ENCODE assay signal across 8 mouse cellular contexts in genomic region chr9:119088148-119088801, GRCm38 (mm10). TPM values are rescaled to one million over a fixed set of nuclear protein-coding genes. Genes with fewer than 3 reads are reported as not detected.
DNase-seq lines count a peak whose midpoint lies in the region; ATAC-seq and TF ChIP-seq lines count a peak whose summit lies in the region.

No protein-coding gene starts in this region.

- TF ChIP-seq CTCF in lung, postnatal 0 days (IDR thresholded peaks at IDR 0.05) = no peak
- no peak for TF ChIP-seq CTCF in thymus, adult 2 months (IDR thresholded peaks at IDR 0.05; ENCODE audit: borderline replicate concordance, control insufficient read depth, extremely low read depth, insufficient read depth, low read length, poor library complexity)

- H3K9ac ChIP-seq in hindbrain, embryonic 12.5 days = peak overlapping the region; percentile 24; the same call in 1 of the 2 replicates
- no peak overlapping the region; the same call in 1 of the 2 replicates for H3K9ac ChIP-seq in lung, postnatal 0 days (replicated peaks; ENCODE audit: low read depth)

- peaks cover 12% of the 10 kb centered on the region; the same call in 1 of the 2 replicates for H3K27me3 ChIP-seq in hindbrain, embryonic 12.5 days
- no peaks in the 10 kb centered on the region for H3K27me3 ChIP-seq in lung, postnatal 0 days (replicated peaks; ENCODE audit: insufficient read depth, low read length)
- peaks cover 11% of the 10 kb centered on the region; the same call in 1 of the 2 replicates for H3K27me3 ChIP-seq in thymus, adult 2 months (ENCODE audit: control insufficient read depth, insufficient read depth, low read length)

- peak overlapping the region; percentile 47 for H3K4me2 ChIP-seq in hindbrain, embryonic 12.5 days (replicated peaks)
- H3K4me2 ChIP-seq in lung, postnatal 0 days (replicated peaks; ENCODE audit: low read depth, low read length) = peak overlapping the region; percentile 58

- peak; percentile 63 for DNase-seq in NIH3T3 (ENCODE audit: low read depth)
- DNase-seq in cerebellum, postnatal 10 days = peak; percentile 78 to 79
- peak; percentile 64 to 72 for DNase-seq in frontal cortex, postnatal 14 days (ENCODE audit: low spot score in 2 of 2)
- peak; percentile 80 for DNase-seq in layer of hippocampus, postnatal 10 days (ENCODE audit: low spot score in 2 of 2)
- peak; percentile 98 for DNase-seq in lung, postnatal 0 days (ENCODE audit: low spot score)
- peak; percentile 92 for DNase-seq in ovary, adult 18-20 months (ENCODE audit: low spot score)
- peak; percentile 61 for DNase-seq in thymus, adult 2 months

- WGBS in hindbrain, embryonic 12.5 days = 1% methylated on average over 24 of the region's 24 CpGs
- WGBS in lung, postnatal 0 days = 1% methylated on average over 24 of the region's 24 CpGs
- 3% methylated on average over 24 of the region's 24 CpGs for WGBS in thymus, adult 2 months

- 0 out of 2 replicates have a peak, but pooled peaks cover 3% of the 10 kb centered on the region for H3K36me3 ChIP-seq in hindbrain, embryonic 12.5 days
- H3K36me3 ChIP-seq in lung, postnatal 0 days (ENCODE audit: insufficient read depth, low read length) = no peaks in the 10 kb centered on the region
- no peaks in the 10 kb centered on the region for H3K36me3 ChIP-seq in thymus, adult 2 months (ENCODE audit: control insufficient read depth, insufficient read depth, low read length)

- no peaks in the 10 kb centered on the region for H3K9me3 ChIP-seq in hindbrain, embryonic 12.5 days (replicated peaks)
- H3K9me3 ChIP-seq in lung, postnatal 0 days (ENCODE audit: low read length) = no peaks in the 10 kb centered on the region

- ATAC-seq in hindbrain, embryonic 12.5 days (ENCODE audit: low FRiP score) = peak; percentile 33; the same call in 1 of the 2 replicates
- ATAC-seq in lung, postnatal 0 days = peak; percentile 95

- peaks cover 55% of the 10 kb centered on the region for H3K4me1 ChIP-seq in hindbrain, embryonic 12.5 days
- 0 out of 2 replicates have a peak, but pooled peaks cover 3% of the 10 kb centered on the region for H3K4me1 ChIP-seq in lung, postnatal 0 days (ENCODE audit: insufficient read depth, low read depth, low read length)
- H3K4me1 ChIP-seq in thymus, adult 2 months (replicated peaks; ENCODE audit: control insufficient read depth, insufficient read depth, low read length) = peaks cover 9% of the 10 kb centered on the region; the same call in 1 of the 2 replicates

- no peak overlapping the region for H3K27ac ChIP-seq in hindbrain, embryonic 12.5 days
- H3K27ac ChIP-seq in lung, postnatal 0 days (ENCODE audit: low read length) = peak overlapping the region; percentile 74
- no peak overlapping the region for H3K27ac ChIP-seq in thymus, adult 2 months (ENCODE audit: control insufficient read depth, insufficient read depth, low read length)

- no peak for TF ChIP-seq EP300 in lung, postnatal 0 days (IDR thresholded peaks at IDR 0.05)

- TF ChIP-seq POLR2A in thymus, adult 2 months (IDR thresholded peaks at IDR 0.05; ENCODE audit: control insufficient read depth, extremely low read depth, insufficient read depth, low read length, poor library complexity) = no peak

- H3K4me3 ChIP-seq in hindbrain, embryonic 12.5 days = peak overlapping the region; percentile 24
- H3K4me3 ChIP-seq in lung, postnatal 0 days (ENCODE audit: low read depth, low read length) = peak overlapping the region; percentile 29
- H3K4me3 ChIP-seq in thymus, adult 2 months (ENCODE audit: control insufficient read depth, insufficient read depth, low read length) = no peak overlapping the region

RNA-seq across cellular contexts. Expression of gene Plcd1, which starts 5.0 kb away (rescaled TPM):
- 33.7 and 35.6 TPM in 2 replicates for polyA plus RNA-seq in hindbrain, embryonic 12.5 days (2016; fragmentation: Nextera tagmentation; extraction: Ambion mirVana)
- total RNA-seq in layer of hippocampus, postnatal 10 days (2021) = 10 to 100 TPM; 10.8 to 12.1 TPM
- 9.1 and 10.4 TPM in 2 replicates for polyA plus RNA-seq in lung, postnatal 0 days (2015; fragmentation: Nextera tagmentation; extraction: Ambion mirVana)
- polyA plus RNA-seq in thymus, adult 2 months (2012; rRNA removed) = 17.7 and 22.7 TPM in 2 replicates

RNA-seq across cellular contexts. Expression of gene Dlec1, which starts 14.0 kb away (rescaled TPM):
- 1.4 and 1.9 TPM in 2 replicates for polyA plus RNA-seq in hindbrain, embryonic 12.5 days (2016; fragmentation: Nextera tagmentation; extraction: Ambion mirVana)
- 1 to 10 TPM; 1.8 to 2.7 TPM for total RNA-seq in layer of hippocampus, postnatal 10 days (2021)
- 0.57 and 0.64 TPM in 2 replicates for polyA plus RNA-seq in lung, postnatal 0 days (2015; fragmentation: Nextera tagmentation; extraction: Ambion mirVana)
- 0.73 and 1.2 TPM in 2 replicates for polyA plus RNA-seq in thymus, adult 2 months (2012; rRNA removed)

RNA-seq across cellular contexts. Expression of gene Vill, which starts 35.7 kb away (rescaled TPM):
- 13.8 and 14.9 TPM in 2 replicates for polyA plus RNA-seq in hindbrain, embryonic 12.5 days (2016; fragmentation: Nextera tagmentation; extraction: Ambion mirVana)
- 1 to 10 TPM in 1 of 2 experiments, under 1 TPM in 1; 0.78 to 1.3 TPM for total RNA-seq in layer of hippocampus, postnatal 10 days (2021)
- polyA plus RNA-seq in lung, postnatal 0 days (2015; fragmentation: Nextera tagmentation; extraction: Ambion mirVana) = 16.6 and 20.0 TPM in 2 replicates
- 6.7 and 7.9 TPM in 2 replicates for polyA plus RNA-seq in thymus, adult 2 months (2012; rRNA removed)
